Mouse (Mus musculus): ENCODE measurements around the gene Olfr167.

GRCm38 (mm10) chr16:19464365-19464764 is 57.7 kb downstream of the Olfr167 start:
- TF ChIP-seq POLR2A (IDR thresholded peaks at IDR 0.05; ENCODE audit: insufficient read length, low read depth): no peak
- no peak for TF ChIP-seq TCF12 (IDR thresholded peaks at IDR 0.05; ENCODE audit: insufficient read depth, poor library complexity, severe bottlenecking)
- TF ChIP-seq MAX (IDR thresholded peaks at IDR 0.05; ENCODE audit: low read depth): no peak
- no peak for TF ChIP-seq TCF3 (IDR thresholded peaks at IDR 0.05; ENCODE audit: insufficient read length, low read depth)
- TF ChIP-seq MYOD1 (IDR thresholded peaks at IDR 0.05; ENCODE audit: control insufficient read depth in 1 of 3, insufficient read length in 2 of 3, low read depth in 2 of 3): no peak
- no peak for TF ChIP-seq CEBPB (IDR thresholded peaks at IDR 0.05; ENCODE audit: insufficient read depth, poor library complexity, severe bottlenecking)
- TF ChIP-seq E2F4 (IDR thresholded peaks at IDR 0.05; ENCODE audit: insufficient read depth): no peak
- no peak for TF ChIP-seq POLR2AphosphoS2 (IDR thresholded peaks at IDR 0.05; ENCODE audit: insufficient read length, low read depth)
